Mouse (Mus musculus) layer of hippocampus, adult 9-11 months (tissue): ENCODE measurements around the gene Pum1.
"Not testable (repeated sequence)": the region's sequence is repeated elsewhere in the genome, so short reads cannot be mapped to it uniquely, and the experiment has no call there.

Experiments used
- DNase-seq: peaks from one replicate; pipeline ENCODE4 v3.0.0; 2022

Gene Pum1

GRCm38 (mm10) chr4:130668991-130669390 lies 5.9 kb downstream of the Pum1 start:
- no peak for DNase-seq

GRCm38 (mm10) chr4:130670023-130670422 lies 6.9 kb downstream of the Pum1 start:
- not testable (repeated sequence) for DNase-seq

- no peak for DNase-seq
Measured at GRCm38 (mm10) chr4:130671079-130671845, 8.1 kb downstream of the Pum1 start.

GRCm38 (mm10) chr4:130672161-130672560 lies 9.0 kb downstream of the Pum1 start:
- DNase-seq: no peak

GRCm38 (mm10) chr4:130676746-130677145 lies 13.6 kb downstream of the Pum1 start:
- DNase-seq: no peak

- no peak for DNase-seq
Measured at GRCm38 (mm10) chr4:130678149-130678548, 15.0 kb downstream of the Pum1 start.

GRCm38 (mm10) chr4:130680676-130681075 lies 17.6 kb downstream of the Pum1 start:
- no peak for DNase-seq

GRCm38 (mm10) chr4:130683051-130683450 lies 19.9 kb downstream of the Pum1 start:
- DNase-seq: not testable (repeated sequence)

- DNase-seq: no peak
Measured at GRCm38 (mm10) chr4:130693936-130694335, 30.8 kb downstream of the Pum1 start.

GRCm38 (mm10) chr4:130694982-130695381 lies 31.9 kb downstream of the Pum1 start:
- no peak for DNase-seq

GRCm38 (mm10) chr4:130701061-130701460 lies 37.9 kb downstream of the Pum1 start:
- DNase-seq: no peak

GRCm38 (mm10) chr4:130702835-130703535 lies 39.9 kb downstream of the Pum1 start:
- DNase-seq: no peak

GRCm38 (mm10) chr4:130703601-130704000 lies 40.5 kb downstream of the Pum1 start:
- no peak for DNase-seq

- DNase-seq: no peak
Measured at GRCm38 (mm10) chr4:130704615-130705014, 41.5 kb downstream of the Pum1 start.

- DNase-seq: no peak
Measured at GRCm38 (mm10) chr4:130706215-130707000, 43.3 kb downstream of the Pum1 start.

GRCm38 (mm10) chr4:130711353-130711848 lies 48.3 kb downstream of the Pum1 start:
- DNase-seq: no peak

GRCm38 (mm10) chr4:130712341-130712740 lies 49.2 kb downstream of the Pum1 start:
- DNase-seq: no peak

GRCm38 (mm10) chr4:130713430-130713829 lies 50.3 kb downstream of the Pum1 start:
- DNase-seq: no peak

- no peak for DNase-seq
Measured at GRCm38 (mm10) chr4:130715126-130715525, 52.0 kb downstream of the Pum1 start.

GRCm38 (mm10) chr4:130715623-130716022 lies 52.5 kb downstream of the Pum1 start:
- no peak for DNase-seq

GRCm38 (mm10) chr4:130719348-130719747 lies 56.2 kb downstream of the Pum1 start:
- no peak for DNase-seq

- DNase-seq: no peak
Measured at GRCm38 (mm10) chr4:130722607-130723006, 59.5 kb downstream of the Pum1 start.

GRCm38 (mm10) chr4:130726118-130726517 lies 63.0 kb downstream of the Pum1 start:
- no peak for DNase-seq
